Mouse (Mus musculus): ENCODE measurements around the gene Wwp2. TPM values are rescaled to one million over a fixed set of nuclear protein-coding genes. Genes with fewer than 3 reads are reported as not detected.

Wwp2 gene
- polyA plus RNA-seq, 1 experiment from 2014 or later, result 41.5 TPM

DNA sequence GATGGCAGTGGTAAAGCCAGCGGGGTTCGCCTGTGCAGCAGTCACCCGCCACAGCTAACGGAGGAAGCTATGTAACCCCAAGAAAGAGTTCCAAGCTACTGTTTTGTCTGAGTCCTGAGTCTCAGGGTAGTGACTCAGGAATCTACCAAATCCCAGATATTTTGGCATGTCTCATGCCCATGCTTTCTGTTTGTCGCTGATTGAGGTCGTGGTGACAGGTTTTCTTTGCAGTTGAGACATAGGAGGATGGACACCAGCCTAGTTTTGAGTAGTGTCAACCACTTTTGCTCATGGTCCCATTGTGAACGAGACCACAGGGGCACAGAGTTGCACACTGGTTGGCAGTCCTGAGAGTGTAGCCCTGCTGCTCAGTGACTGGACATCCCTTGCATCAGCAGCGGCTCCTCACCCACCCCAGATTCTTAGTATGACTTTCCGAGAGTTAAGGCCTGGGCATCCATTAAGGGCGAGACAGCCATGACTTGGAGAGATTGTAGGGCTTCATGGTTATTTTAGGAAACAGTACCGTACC is 109.5 kb downstream of the Wwp2 start:
- H3K36me3 ChIP-seq (ENCODE audit: control insufficient read depth, insufficient read depth), result no peaks in the 10 kb centered on the region
- no peaks in the 10 kb centered on the region for H3K4me1 ChIP-seq (replicated peaks; ENCODE audit: control insufficient read depth, insufficient read depth, low read length)
- H3K9ac ChIP-seq (replicated peaks; ENCODE audit: low read depth, low read length), result no peak overlapping the region
- no peak overlapping the region for H3K27ac ChIP-seq (ENCODE audit: low read length)
- H3K9me3 ChIP-seq (ENCODE audit: control insufficient read depth, low read length), result no peaks in the 10 kb centered on the region
- WGBS, result 89% methylated on average over 11 of the region's 11 CpGs
- no peak overlapping the region for H3K4me2 ChIP-seq (ENCODE audit: low read length)
- no peak for ATAC-seq
- H3K27me3 ChIP-seq (replicated peaks; ENCODE audit: control insufficient read depth, insufficient read depth, low read length), result no peaks in the 10 kb centered on the region
- no peak overlapping the region for H3K4me3 ChIP-seq (replicated peaks; ENCODE audit: low read length)

DNA sequence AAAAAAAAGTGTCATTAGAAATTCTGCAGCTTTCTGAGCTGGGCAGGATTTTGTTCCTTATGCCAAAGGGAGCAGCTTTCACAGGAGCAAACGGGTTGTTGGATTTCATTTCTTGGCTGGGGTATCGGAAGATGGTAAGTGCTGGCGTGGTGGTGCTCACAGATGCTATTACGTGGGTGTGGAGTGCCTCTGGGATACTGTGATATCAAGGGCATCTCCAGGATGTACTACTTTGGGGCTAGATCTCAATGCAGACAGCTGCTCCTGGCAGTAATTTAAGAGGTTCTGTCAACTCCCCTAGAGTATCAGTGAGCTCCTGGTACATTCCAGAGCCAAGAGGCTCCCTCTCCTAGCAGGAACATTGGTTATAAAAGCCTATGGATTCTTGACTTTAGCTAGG is 110.0 kb downstream of the Wwp2 start:
- no peak overlapping the region for H3K4me3 ChIP-seq (replicated peaks; ENCODE audit: low read length)
- no peak overlapping the region for H3K9ac ChIP-seq (replicated peaks; ENCODE audit: low read depth, low read length)
- H3K4me1 ChIP-seq (replicated peaks; ENCODE audit: control insufficient read depth, insufficient read depth, low read length), result no peaks in the 10 kb centered on the region
- H3K27me3 ChIP-seq (replicated peaks; ENCODE audit: control insufficient read depth, insufficient read depth, low read length), result no peaks in the 10 kb centered on the region
- peak; percentile 36; the same call in 1 of the 2 replicates for ATAC-seq
- H3K9me3 ChIP-seq (ENCODE audit: control insufficient read depth, low read length), result no peaks in the 10 kb centered on the region
- 79% methylated on average over 4 of the region's 4 CpGs for WGBS
- no peaks in the 10 kb centered on the region for H3K36me3 ChIP-seq (ENCODE audit: control insufficient read depth, insufficient read depth)
- H3K4me2 ChIP-seq (ENCODE audit: low read length), result no peak overlapping the region
- H3K27ac ChIP-seq (ENCODE audit: low read length), result no peak overlapping the region

DNA sequence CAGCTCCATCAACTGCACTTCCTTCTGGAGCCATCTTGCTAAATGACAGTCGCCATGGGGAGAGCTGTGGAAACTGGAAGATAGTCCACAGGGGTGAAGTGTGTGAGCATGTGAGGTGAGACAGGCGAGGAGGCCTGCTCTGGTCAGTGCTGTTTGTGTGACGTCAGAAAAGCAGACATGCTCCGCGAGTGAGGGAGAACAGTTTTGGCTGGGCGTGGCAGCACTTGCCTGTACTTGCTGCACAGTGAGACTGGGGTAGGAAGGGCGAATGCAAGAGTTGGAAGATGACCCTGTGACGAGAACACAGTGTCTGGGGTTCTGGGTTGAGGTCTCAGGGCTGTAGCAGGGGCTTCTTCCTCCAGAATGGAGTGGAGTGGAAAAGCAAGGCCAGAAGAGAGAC is 110.7 kb downstream of the Wwp2 start:
- no peaks in the 10 kb centered on the region for H3K27me3 ChIP-seq (replicated peaks; ENCODE audit: control insufficient read depth, insufficient read depth, low read length)
- H3K4me2 ChIP-seq (ENCODE audit: low read length), result no peak overlapping the region
- no peak overlapping the region for H3K27ac ChIP-seq (ENCODE audit: low read length)
- no peaks in the 10 kb centered on the region for H3K36me3 ChIP-seq (ENCODE audit: control insufficient read depth, insufficient read depth)
- no peak for ATAC-seq
- H3K9me3 ChIP-seq (ENCODE audit: control insufficient read depth, low read length), result no peaks in the 10 kb centered on the region
- no peak overlapping the region for H3K9ac ChIP-seq (replicated peaks; ENCODE audit: low read depth, low read length)
- WGBS, result 88% methylated on average over 8 of the region's 8 CpGs
- H3K4me1 ChIP-seq (replicated peaks; ENCODE audit: control insufficient read depth, insufficient read depth, low read length), result no peaks in the 10 kb centered on the region
- no peak overlapping the region for H3K4me3 ChIP-seq (replicated peaks; ENCODE audit: low read length)

DNA sequence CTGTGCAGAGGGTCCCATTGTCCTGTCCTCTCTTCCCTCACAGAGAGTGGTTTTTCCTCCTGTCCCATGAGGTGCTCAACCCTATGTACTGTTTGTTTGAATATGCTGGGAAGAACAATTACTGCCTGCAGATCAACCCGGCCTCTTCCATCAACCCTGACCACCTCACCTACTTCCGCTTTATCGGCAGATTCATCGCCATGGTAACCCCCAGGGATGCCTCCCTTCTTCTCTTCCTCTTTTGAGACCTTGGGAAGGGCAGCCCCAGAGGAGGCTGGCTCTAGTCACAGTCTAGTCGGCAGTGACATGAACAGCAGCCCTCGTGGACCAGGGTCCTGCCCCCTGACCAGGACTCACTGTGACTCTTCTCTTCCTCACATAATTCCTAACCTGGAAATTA is 116.1 kb downstream of the Wwp2 start:
- H3K27me3 ChIP-seq (replicated peaks; ENCODE audit: control insufficient read depth, insufficient read depth, low read length), result no peaks in the 10 kb centered on the region
- no peaks in the 10 kb centered on the region for H3K9me3 ChIP-seq (ENCODE audit: control insufficient read depth, low read length)
- no peak for ATAC-seq
- H3K4me3 ChIP-seq (replicated peaks; ENCODE audit: low read length), result no peak overlapping the region
- H3K27ac ChIP-seq (ENCODE audit: low read length), result no peak overlapping the region
- H3K36me3 ChIP-seq (ENCODE audit: control insufficient read depth, insufficient read depth), result no peaks in the 10 kb centered on the region
- no peak overlapping the region for H3K4me2 ChIP-seq (ENCODE audit: low read length)
- 37% methylated on average over 6 of the region's 6 CpGs for WGBS
- H3K4me1 ChIP-seq (replicated peaks; ENCODE audit: control insufficient read depth, insufficient read depth, low read length), result peaks cover 4% of the 10 kb centered on the region; the same call in 1 of the 2 replicates
- H3K9ac ChIP-seq (replicated peaks; ENCODE audit: low read depth, low read length), result no peak overlapping the region

DNA sequence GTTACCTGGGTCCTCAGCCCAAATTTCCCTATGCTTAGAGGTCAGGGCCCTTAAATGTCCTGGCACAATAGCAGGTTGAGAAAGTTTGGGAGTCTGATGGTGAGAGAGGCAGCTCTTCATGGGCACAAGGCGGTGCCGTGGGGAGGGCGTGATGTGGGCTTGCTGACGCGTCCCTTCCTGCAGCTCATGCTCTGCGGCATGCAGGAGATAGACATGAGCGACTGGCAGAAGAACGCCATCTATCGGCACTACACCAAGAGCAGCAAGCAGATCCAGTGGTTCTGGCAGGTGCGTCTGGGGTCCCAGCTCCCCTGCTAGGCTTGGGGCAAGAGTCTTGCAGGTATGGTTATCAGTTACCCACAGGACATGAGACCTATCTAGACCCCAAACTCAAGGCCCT is 119.1 kb downstream of the Wwp2 start:
- Histone ChIP-seq H3K4me1 (replicated peaks; ENCODE audit: control insufficient read depth, insufficient read depth, low read length) (peaks cover 4% of the 10 kb centered on the region; the same call in 1 of the 2 replicates), H3K9me3 (ENCODE audit: control insufficient read depth, low read length) (no peaks in the 10 kb centered on the region), H3K27ac (ENCODE audit: low read length) (no peak overlapping the region), H3K9ac (replicated peaks; ENCODE audit: low read depth, low read length) (no peak overlapping the region), H3K4me3 (replicated peaks; ENCODE audit: low read length) (no peak overlapping the region), H3K36me3 (ENCODE audit: control insufficient read depth, insufficient read depth) (no peaks in the 10 kb centered on the region), H3K4me2 (ENCODE audit: low read length) (no peak overlapping the region), H3K27me3 (replicated peaks; ENCODE audit: control insufficient read depth, insufficient read depth, low read length) (no peaks in the 10 kb centered on the region)
- ATAC-seq, result no peak
- WGBS, result 97% methylated on average over 10 of the region's 10 CpGs

DNA sequence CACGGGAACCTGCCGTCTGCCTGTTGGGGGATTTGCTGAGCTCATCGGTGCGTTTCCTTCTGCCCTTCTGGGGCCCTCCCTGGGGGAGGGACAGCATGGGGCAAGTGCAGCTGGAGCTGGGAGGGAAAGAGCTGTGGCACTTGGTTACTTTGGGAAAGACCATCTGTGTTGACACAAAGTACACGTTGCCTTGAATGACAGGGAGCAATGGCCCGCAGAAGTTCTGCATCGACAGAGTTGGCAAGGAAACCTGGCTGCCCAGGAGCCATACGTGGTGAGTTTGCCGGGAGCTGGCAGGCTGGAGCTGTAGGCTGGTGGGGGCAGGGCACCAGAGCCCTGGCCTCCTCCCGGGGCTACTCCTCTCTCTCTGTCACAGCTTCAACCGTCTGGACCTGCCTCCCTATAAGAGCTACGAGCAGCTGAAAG is 120.4 kb downstream of the Wwp2 start:
- peak; percentile 55 for ATAC-seq

DNA sequence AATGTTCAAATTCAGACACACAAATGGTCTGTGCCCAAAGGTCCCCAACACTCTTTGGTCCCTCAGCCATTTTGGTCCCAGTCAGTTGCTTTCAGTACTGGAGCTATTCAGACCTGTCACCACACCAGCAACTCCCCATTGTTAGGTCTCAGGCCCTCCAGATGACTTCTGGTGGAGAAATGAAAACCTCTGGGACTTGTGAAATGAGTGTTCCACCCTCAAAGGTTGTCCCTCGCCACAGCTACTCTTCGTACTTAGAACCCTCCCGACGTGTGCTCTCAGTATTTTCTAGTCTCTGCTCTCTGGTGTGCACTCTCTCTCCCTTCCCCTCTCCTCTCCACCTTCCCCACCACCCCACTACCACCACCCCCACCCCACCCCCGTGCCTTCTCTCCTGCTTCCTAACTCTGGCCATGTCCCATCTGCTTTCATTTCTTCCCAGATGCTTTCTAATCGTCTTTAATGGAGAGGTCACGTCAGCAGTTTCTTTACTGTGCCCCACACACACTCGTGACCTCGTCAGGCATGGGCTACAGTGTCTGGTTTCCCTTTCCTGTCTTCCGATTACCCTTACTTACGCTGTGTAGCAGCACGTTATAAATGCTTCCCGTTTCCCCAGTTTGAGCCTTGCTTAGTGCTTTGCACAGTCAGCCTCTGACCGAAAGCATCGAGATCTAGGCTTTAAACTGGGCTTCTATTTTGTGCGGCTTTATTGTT is 124.8 kb downstream of the Wwp2 start:
- Histone ChIP-seq H3K27me3 (replicated peaks; ENCODE audit: control insufficient read depth, insufficient read depth, low read length) (no peaks in the 10 kb centered on the region), H3K27ac (ENCODE audit: low read length) (no peak overlapping the region), H3K36me3 (ENCODE audit: control insufficient read depth, insufficient read depth) (no peaks in the 10 kb centered on the region), H3K9ac (replicated peaks; ENCODE audit: low read depth, low read length) (no peak overlapping the region), H3K4me1 (replicated peaks; ENCODE audit: control insufficient read depth, insufficient read depth, low read length) (peaks cover 4% of the 10 kb centered on the region; the same call in 1 of the 2 replicates), H3K4me3 (replicated peaks; ENCODE audit: low read length) (no peak overlapping the region), H3K9me3 (ENCODE audit: control insufficient read depth, low read length) (no peaks in the 10 kb centered on the region), H3K4me2 (ENCODE audit: low read length) (no peak overlapping the region)
- no peak for ATAC-seq
- 67% methylated on average over 16 of the region's 16 CpGs for WGBS

More for the DNA sequence above, 120.4 kb downstream of the Wwp2 start:
- Histone ChIP-seq H3K4me1 (replicated peaks; ENCODE audit: control insufficient read depth, insufficient read depth, low read length) (peaks cover 4% of the 10 kb centered on the region; the same call in 1 of the 2 replicates), H3K4me2 (ENCODE audit: low read length) (no peak overlapping the region), H3K36me3 (ENCODE audit: control insufficient read depth, insufficient read depth) (no peaks in the 10 kb centered on the region), H3K27ac (ENCODE audit: low read length) (no peak overlapping the region), H3K9me3 (ENCODE audit: control insufficient read depth, low read length) (no peaks in the 10 kb centered on the region), H3K27me3 (replicated peaks; ENCODE audit: control insufficient read depth, insufficient read depth, low read length) (no peaks in the 10 kb centered on the region), H3K9ac (replicated peaks; ENCODE audit: low read depth, low read length) (no peak overlapping the region), H3K4me3 (replicated peaks; ENCODE audit: low read length) (no peak overlapping the region)
- 45% methylated on average over 12 of the region's 12 CpGs for WGBS

DNA sequence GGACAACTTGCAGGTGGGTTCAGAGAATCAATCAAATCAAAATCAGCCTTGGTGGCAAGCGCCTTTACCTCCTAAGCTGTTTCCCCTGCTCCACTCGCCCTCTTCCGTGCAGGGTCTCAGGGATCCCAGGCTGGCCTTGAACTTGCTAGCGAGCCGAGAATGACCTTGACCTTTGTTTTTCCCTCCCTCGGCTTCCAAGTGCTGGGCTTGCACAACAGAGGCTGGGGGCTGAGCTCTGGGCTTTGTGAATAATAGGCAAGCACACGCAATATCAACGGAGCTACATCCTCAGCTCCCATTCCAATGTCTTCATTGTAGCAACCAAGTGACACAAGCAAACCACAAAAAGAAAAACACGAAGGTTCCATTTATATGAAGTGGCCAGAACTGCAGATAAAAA is 126.0 kb downstream of the Wwp2 start:
- WGBS, result 82% methylated on average over 9 of the region's 9 CpGs
- H3K9me3 ChIP-seq (ENCODE audit: control insufficient read depth, low read length), result no peaks in the 10 kb centered on the region
- no peak overlapping the region for H3K4me3 ChIP-seq (replicated peaks; ENCODE audit: low read length)
- ATAC-seq, result no peak
- no peaks in the 10 kb centered on the region for H3K4me1 ChIP-seq (replicated peaks; ENCODE audit: control insufficient read depth, insufficient read depth, low read length)
- H3K4me2 ChIP-seq (ENCODE audit: low read length), result no peak overlapping the region
- no peak overlapping the region for H3K9ac ChIP-seq (replicated peaks; ENCODE audit: low read depth, low read length)
- no peaks in the 10 kb centered on the region for H3K36me3 ChIP-seq (ENCODE audit: control insufficient read depth, insufficient read depth)
- no peak overlapping the region for H3K27ac ChIP-seq (ENCODE audit: low read length)
- no peaks in the 10 kb centered on the region for H3K27me3 ChIP-seq (replicated peaks; ENCODE audit: control insufficient read depth, insufficient read depth, low read length)

DNA sequence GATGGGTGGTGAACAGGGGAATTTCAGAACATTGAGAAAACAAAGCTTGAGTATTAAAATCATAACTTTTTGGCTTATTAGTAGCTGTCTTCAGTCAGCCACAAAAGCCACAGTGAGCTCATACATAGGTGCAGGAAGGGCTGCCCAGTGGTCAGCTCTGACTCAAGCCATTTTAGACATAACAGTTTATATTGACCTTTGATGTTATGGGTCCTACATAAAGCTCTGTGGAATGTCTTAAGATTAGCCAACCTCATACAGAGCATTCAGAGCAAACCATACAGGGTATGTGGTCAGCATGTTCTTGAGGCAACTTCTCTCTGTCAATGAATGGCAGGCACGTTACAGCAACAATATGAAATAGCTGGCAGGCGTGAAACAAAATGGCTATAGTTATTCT is 134.9 kb downstream of the Wwp2 start:
- 91% methylated on average over 2 of the region's 2 CpGs for WGBS
- no peaks in the 10 kb centered on the region for H3K36me3 ChIP-seq (ENCODE audit: control insufficient read depth, insufficient read depth)
- no peak overlapping the region for H3K4me2 ChIP-seq (ENCODE audit: low read length)
- no peaks in the 10 kb centered on the region for H3K9me3 ChIP-seq (ENCODE audit: control insufficient read depth, low read length)
- H3K4me3 ChIP-seq (replicated peaks; ENCODE audit: low read length), result no peak overlapping the region
- H3K9ac ChIP-seq (replicated peaks; ENCODE audit: low read depth, low read length), result no peak overlapping the region
- no peaks in the 10 kb centered on the region for H3K4me1 ChIP-seq (replicated peaks; ENCODE audit: control insufficient read depth, insufficient read depth, low read length)
- ATAC-seq, result no peak
- no peaks in the 10 kb centered on the region for H3K27me3 ChIP-seq (replicated peaks; ENCODE audit: control insufficient read depth, insufficient read depth, low read length)
- no peak overlapping the region for H3K27ac ChIP-seq (ENCODE audit: low read length)
